In the genomic region with DNA sequence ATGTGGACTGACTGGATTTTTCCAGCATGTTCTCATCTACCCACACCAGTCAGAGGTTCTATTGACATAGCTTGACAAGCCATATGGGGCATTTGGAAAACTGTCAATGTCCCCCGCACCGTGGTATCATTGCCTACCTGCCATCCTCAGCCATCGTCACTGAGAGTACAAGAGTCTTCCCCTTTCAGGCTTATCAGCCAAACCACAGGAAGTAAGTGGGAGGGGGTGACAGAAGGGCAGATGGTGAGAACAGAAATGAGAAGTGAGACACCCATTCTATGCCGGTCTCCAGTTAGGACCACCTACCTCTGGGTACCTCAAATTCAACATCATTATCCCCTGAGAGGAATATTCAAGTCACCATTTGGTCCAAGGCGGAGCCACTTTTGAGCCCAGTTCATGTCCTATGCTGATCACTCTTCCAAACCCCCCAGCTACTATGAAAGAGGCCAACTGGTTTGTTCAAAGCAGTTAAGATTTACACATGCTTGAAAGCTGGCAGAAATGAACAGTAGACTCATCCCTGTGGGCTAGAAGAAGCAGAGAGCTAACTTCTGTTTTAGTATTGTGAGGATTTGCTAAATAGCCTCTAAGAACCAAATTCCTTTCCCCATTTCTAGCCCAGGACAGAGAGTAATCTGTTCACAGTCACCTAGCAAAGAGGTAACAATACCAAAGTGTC, we compare ENCODE assay signal across 13 mouse cellular contexts. TPM values are rescaled to one million over a fixed set of nuclear protein-coding genes. Genes with fewer than 3 reads are reported as not detected.
DNase-seq lines count a peak whose midpoint lies in the region; ATAC-seq lines count a peak whose summit lies in the region.
"Had no signal": no experiment of that assay in that cellular context is flagged by ENCODE, and none has a peak within 500 bp of the region (broad histone marks: within the 10 kb centered on the region; RNA-seq: fewer than 3 reads in every experiment).

No protein-coding gene starts in this region.

- no peaks in the 10 kb centered on the region for H3K9me3 ChIP-seq in liver, embryonic 11.5 days (ENCODE audit: control insufficient read depth, low read length)
- H3K9me3 ChIP-seq in hindbrain, embryonic 11.5 days (ENCODE audit: control insufficient read depth, low read length): no peaks in the 10 kb centered on the region
- no peaks in the 10 kb centered on the region for H3K9me3 ChIP-seq in kidney, embryonic 14.5 days (ENCODE audit: control insufficient read depth, low read length)
- H3K9me3 ChIP-seq: lung, embryonic 15.5 days had no signal

- H3K4me3 ChIP-seq in liver, embryonic 11.5 days (ENCODE audit: low read depth, low read length): no peak overlapping the region
- no peak overlapping the region for H3K4me3 ChIP-seq in hindbrain, embryonic 11.5 days (ENCODE audit: low read depth, low read length)
- H3K4me3 ChIP-seq in kidney, embryonic 14.5 days (ENCODE audit: low read length): no peak overlapping the region
- H3K4me3 ChIP-seq: lung, embryonic 15.5 days had no signal

- no peak overlapping the region for H3K27ac ChIP-seq in liver, embryonic 11.5 days (ENCODE audit: low read depth, low read length)
- H3K27ac ChIP-seq in hindbrain, embryonic 11.5 days (ENCODE audit: low read depth, low read length): no peak overlapping the region
- H3K27ac ChIP-seq in kidney, embryonic 14.5 days (ENCODE audit: low read depth, low read length): no peak overlapping the region
- H3K27ac ChIP-seq: lung, embryonic 15.5 days had no signal

- H3K36me3 ChIP-seq in liver, embryonic 11.5 days (ENCODE audit: control insufficient read depth, insufficient read depth, low read length): no peaks in the 10 kb centered on the region
- no peaks in the 10 kb centered on the region for H3K36me3 ChIP-seq in hindbrain, embryonic 11.5 days (ENCODE audit: control insufficient read depth, insufficient read depth, low read length)
- no peaks in the 10 kb centered on the region for H3K36me3 ChIP-seq in kidney, embryonic 14.5 days (ENCODE audit: control insufficient read depth, insufficient read depth, low read length)
- H3K36me3 ChIP-seq: lung, embryonic 15.5 days had no signal

- H3K27me3 ChIP-seq in liver, embryonic 11.5 days (replicated peaks; ENCODE audit: control insufficient read depth, insufficient read depth, low read length): no peaks in the 10 kb centered on the region
- no peaks in the 10 kb centered on the region for H3K27me3 ChIP-seq in hindbrain, embryonic 11.5 days (ENCODE audit: control insufficient read depth, insufficient read depth, low read length)
- H3K27me3 ChIP-seq in kidney, embryonic 14.5 days (ENCODE audit: control insufficient read depth, insufficient read depth, low read length): no peaks in the 10 kb centered on the region
- H3K27me3 ChIP-seq: lung, embryonic 15.5 days had no signal

- peak; percentile 62 for ATAC-seq in liver, embryonic 11.5 days (replicated peaks; ENCODE audit: low FRiP score)
- no peak for ATAC-seq in hindbrain, embryonic 11.5 days (ENCODE audit: low FRiP score)
- no peak for ATAC-seq in kidney, embryonic 14.5 days (ENCODE audit: low FRiP score, low TSS enrichment)

- peaks cover 15% of the 10 kb centered on the region for H3K4me1 ChIP-seq in liver, embryonic 11.5 days (replicated peaks; ENCODE audit: control insufficient read depth, insufficient read depth, low read length)
- no peaks in the 10 kb centered on the region for H3K4me1 ChIP-seq in hindbrain, embryonic 11.5 days (replicated peaks; ENCODE audit: control insufficient read depth, insufficient read depth, low read length)
- H3K4me1 ChIP-seq in kidney, embryonic 14.5 days (ENCODE audit: control insufficient read depth, insufficient read depth, low read length): peaks cover 19% of the 10 kb centered on the region

- peak; percentile 46 for DNase-seq in lung, postnatal 25 days (ENCODE audit: low spot score)
- DNase-seq in lung, postnatal 14 days: no peak
- DNase-seq in liver, embryonic 11.5 days (ENCODE audit: low spot score): no peak
- DNase-seq in spleen, adult 12 weeks (ENCODE audit: low spot score): peak; percentile 25
- DNase-seq in yolk sac, embryonic 10.5 days (ENCODE audit: low spot score): no peak
- DNase-seq in urinary bladder, postnatal 25 days (ENCODE audit: low spot score): no peak
- DNase-seq in hindbrain, embryonic 11.5 days (ENCODE audit: low spot score): no peak
- DNase-seq: cerebellum, adult 8-10 months; gastrocnemius, postnatal 25 days; kidney, adult 8-10 months; right cerebral cortex, postnatal 4 days had no signal

- peak overlapping the region; percentile 34; the same call in 1 of the 2 replicates for H3K4me2 ChIP-seq in liver, embryonic 11.5 days
- no peak overlapping the region for H3K4me2 ChIP-seq in hindbrain, embryonic 11.5 days (replicated peaks; ENCODE audit: low read depth, low read length)
- no peak overlapping the region for H3K4me2 ChIP-seq in kidney, embryonic 14.5 days (replicated peaks; ENCODE audit: low read depth, low read length)
- H3K4me2 ChIP-seq: lung, embryonic 15.5 days had no signal

- 31% methylated on average over 5 of the region's 5 CpGs for WGBS in liver, embryonic 11.5 days
- WGBS in hindbrain, embryonic 11.5 days: 84% methylated on average over 5 of the region's 5 CpGs
- WGBS in kidney, embryonic 14.5 days: 79% methylated on average over 5 of the region's 5 CpGs

- H3K9ac ChIP-seq in liver, embryonic 11.5 days (ENCODE audit: low read depth, low read length): no peak overlapping the region
- no peak overlapping the region for H3K9ac ChIP-seq in hindbrain, embryonic 11.5 days (ENCODE audit: low read depth, low read length)
- no peak overlapping the region for H3K9ac ChIP-seq in kidney, embryonic 14.5 days (ENCODE audit: low read depth, low read length)
- H3K9ac ChIP-seq: lung, embryonic 15.5 days had no signal

RNA-seq across cellular contexts. Expression of a gene that starts 48.8 kb away (rescaled TPM):
- polyA plus RNA-seq in liver, embryonic 11.5 days (2014; fragmentation: Nextera tagmentation; extraction: Ambion mirVana): 12.8 and 14.1 TPM in 2 replicates
- polyA plus RNA-seq in hindbrain, embryonic 11.5 days (2014; fragmentation: Nextera tagmentation; extraction: Ambion mirVana): 25.5 and 28.3 TPM in 2 replicates
- 10.0 and 18.8 TPM in 2 replicates for polyA plus RNA-seq in kidney, embryonic 14.5 days (2014; fragmentation: Nextera tagmentation; extraction: Ambion mirVana)

Comparison
In these comparisons a context has a peak if more than half of its experiments do, and no peak if none do; other contexts are left out.
1. DNase-seq: peak in lung, postnatal 25 days (single experiment) and spleen, adult 12 weeks (single experiment); none in lung, postnatal 14 days (single experiment), liver, embryonic 11.5 days (single experiment), yolk sac, embryonic 10.5 days (single experiment), urinary bladder, postnatal 25 days (single experiment) and hindbrain, embryonic 11.5 days (single experiment).